Mouse (Mus musculus): ENCODE results near the gene Prlh. TPM values are rescaled to one million over a fixed set of nuclear protein-coding genes. Genes with fewer than 3 reads are reported as not detected.
A peak's percentile ranks its signal among the peaks of the same experiment; 100 is the strongest.

Gene Prlh
- not detected in 2 replicates for polyA plus RNA-seq (2014; fragmentation: Nextera tagmentation; extraction: Ambion mirVana)

- no peak for ATAC-seq (ENCODE audit: insufficient read depth)
- 80% methylated on average over 8 of the region's 8 CpGs for WGBS
- H3K4me1 ChIP-seq (ENCODE audit: insufficient read depth) = no peaks in the 10 kb centered on the region
- H3K36me3 ChIP-seq (ENCODE audit: insufficient read depth) = no peaks in the 10 kb centered on the region
- H3K27ac ChIP-seq (ENCODE audit: low read depth) = no peak within 1 kb of the TSS
- H3K4me2 ChIP-seq = no peak within 1 kb of the TSS
- H3K9ac ChIP-seq = no peak within 1 kb of the TSS
- DNase-seq = no peak
- no peak within 1 kb of the TSS for H3K4me3 ChIP-seq (ENCODE audit: low read depth, low read length)
- no peak for TF ChIP-seq CTCF (IDR thresholded peaks at IDR 0.05; ENCODE audit: low read depth)
- no peaks in the 10 kb centered on the region for H3K9me3 ChIP-seq (ENCODE audit: low read depth, low read length)
- no peaks in the 10 kb centered on the region for H3K27me3 ChIP-seq (ENCODE audit: insufficient read depth, low read length)
Observed at GRCm38 (mm10) chr1:90952808-90953207, at the start of gene Prlh. Gene Prlh, plus strand, starts transcription at chr1:90953108.

- no peak overlapping the region for H3K4me2 ChIP-seq
- DNase-seq (no peak), ATAC-seq (ENCODE audit: insufficient read depth) (no peak)
- H3K9me3 ChIP-seq (ENCODE audit: low read depth, low read length) = no peaks in the 10 kb centered on the region
- no peak overlapping the region for H3K4me3 ChIP-seq (ENCODE audit: low read depth, low read length)
- no peaks in the 10 kb centered on the region for H3K36me3 ChIP-seq (ENCODE audit: insufficient read depth)
- H3K4me1 ChIP-seq (ENCODE audit: insufficient read depth) = no peaks in the 10 kb centered on the region
- H3K27me3 ChIP-seq (ENCODE audit: insufficient read depth, low read length) = no peaks in the 10 kb centered on the region
- WGBS = 42% methylated on average over 3 of the region's 3 CpGs
- TF ChIP-seq CTCF (IDR thresholded peaks at IDR 0.05; ENCODE audit: low read depth) = no peak
- H3K9ac ChIP-seq = no peak overlapping the region
- peak overlapping the region; percentile 48; the same call in 1 of the 2 replicates for H3K27ac ChIP-seq (ENCODE audit: low read depth)
Observed at GRCm38 (mm10) chr1:90903211-90903945, 49.5 kb upstream of the Prlh start.

DNA sequence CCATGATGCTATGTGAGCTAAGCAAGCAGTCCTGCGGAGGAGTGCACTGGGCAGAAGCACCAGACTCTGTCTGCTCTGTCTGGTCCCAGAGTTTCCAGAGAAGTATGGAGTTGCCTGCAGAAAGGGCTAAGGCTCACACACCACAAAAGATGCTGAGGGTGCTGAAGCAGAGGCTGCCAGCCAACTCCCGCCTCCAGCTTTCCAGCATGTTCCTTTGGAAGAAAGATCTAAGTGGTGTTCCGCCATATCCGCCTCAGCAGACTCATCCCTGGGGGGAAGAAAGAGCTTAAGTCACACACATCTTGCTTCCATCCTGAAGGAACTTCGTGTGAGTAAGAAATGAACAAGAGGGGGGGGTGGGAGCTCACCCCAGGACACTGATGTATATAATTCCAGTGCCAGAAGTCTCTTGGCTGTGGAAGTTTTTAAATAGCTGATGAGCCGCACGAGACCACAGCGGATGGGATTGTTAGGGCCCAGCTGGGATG lies 48.9 kb upstream of the Prlh start:
- H3K9me3 ChIP-seq (ENCODE audit: low read depth, low read length) = no peaks in the 10 kb centered on the region
- TF ChIP-seq CTCF (IDR thresholded peaks at IDR 0.05; ENCODE audit: low read depth) = no peak
- no peak overlapping the region for H3K9ac ChIP-seq
- no peaks in the 10 kb centered on the region for H3K36me3 ChIP-seq (ENCODE audit: insufficient read depth)
- peak; percentile 83 for DNase-seq
- H3K4me2 ChIP-seq = no peak overlapping the region
- no peaks in the 10 kb centered on the region for H3K27me3 ChIP-seq (ENCODE audit: insufficient read depth, low read length)
- peak overlapping the region; percentile 48 for H3K27ac ChIP-seq (ENCODE audit: low read depth)
- H3K4me3 ChIP-seq (ENCODE audit: low read depth, low read length) = no peak overlapping the region
- H3K4me1 ChIP-seq (ENCODE audit: insufficient read depth) = peaks cover 3% of the 10 kb centered on the region; the same call in 1 of the 2 replicates
- peak; percentile 63 for ATAC-seq (ENCODE audit: insufficient read depth)
- WGBS = 41% methylated on average over 8 of the region's 8 CpGs

- Histone ChIP-seq H3K4me3 (ENCODE audit: low read depth, low read length) (no peak overlapping the region), H3K4me2 (no peak overlapping the region), H3K9ac (no peak overlapping the region), H3K27me3 (ENCODE audit: insufficient read depth, low read length) (no peaks in the 10 kb centered on the region), H3K4me1 (ENCODE audit: insufficient read depth) (peaks cover 4% of the 10 kb centered on the region; the same call in 1 of the 2 replicates), H3K27ac (ENCODE audit: low read depth) (peak overlapping the region; percentile 48), H3K36me3 (ENCODE audit: insufficient read depth) (no peaks in the 10 kb centered on the region), H3K9me3 (ENCODE audit: low read depth, low read length) (no peaks in the 10 kb centered on the region)
- DNase-seq = peak; percentile 34
- no peak for TF ChIP-seq CTCF (IDR thresholded peaks at IDR 0.05; ENCODE audit: low read depth)
- WGBS = 78% methylated on average over 7 of the region's 7 CpGs
- no peak for ATAC-seq (ENCODE audit: insufficient read depth)
Observed at GRCm38 (mm10) chr1:90904729-90905404, 48.0 kb upstream of the Prlh start.

- no peak overlapping the region for H3K9ac ChIP-seq
- DNase-seq (peak; percentile 82), ATAC-seq (ENCODE audit: insufficient read depth) (no peak)
- 21% methylated on average over 2 of the region's 2 CpGs for WGBS
- no peaks in the 10 kb centered on the region for H3K36me3 ChIP-seq (ENCODE audit: insufficient read depth)
- peak; percentile 89 for TF ChIP-seq CTCF (IDR thresholded peaks at IDR 0.05; ENCODE audit: low read depth)
- no peak overlapping the region for H3K27ac ChIP-seq (ENCODE audit: low read depth)
- H3K9me3 ChIP-seq (ENCODE audit: low read depth, low read length) = no peaks in the 10 kb centered on the region
- H3K4me1 ChIP-seq (ENCODE audit: insufficient read depth) = peaks cover 4% of the 10 kb centered on the region; the same call in 1 of the 2 replicates
- no peak overlapping the region for H3K4me2 ChIP-seq
- no peak overlapping the region for H3K4me3 ChIP-seq (ENCODE audit: low read depth, low read length)
- H3K27me3 ChIP-seq (ENCODE audit: insufficient read depth, low read length) = no peaks in the 10 kb centered on the region
Observed at GRCm38 (mm10) chr1:90906357-90906756, 46.6 kb upstream of the Prlh start.

GRCm38 (mm10) chr1:90909161-90909560 lies 43.7 kb upstream of the Prlh start:
- Histone ChIP-seq H3K4me1 (ENCODE audit: insufficient read depth) (peaks cover 4% of the 10 kb centered on the region; the same call in 1 of the 2 replicates), H3K4me3 (ENCODE audit: low read depth, low read length) (no peak overlapping the region), H3K36me3 (ENCODE audit: insufficient read depth) (no peaks in the 10 kb centered on the region), H3K27ac (ENCODE audit: low read depth) (peak overlapping the region; percentile 62), H3K9me3 (ENCODE audit: low read depth, low read length) (no peaks in the 10 kb centered on the region), H3K4me2 (peak overlapping the region; percentile 45), H3K27me3 (ENCODE audit: insufficient read depth, low read length) (no peaks in the 10 kb centered on the region), H3K9ac (no peak overlapping the region)
- ATAC-seq (ENCODE audit: insufficient read depth) (peak; percentile 82), DNase-seq (peak; percentile 95)
- TF ChIP-seq CTCF (IDR thresholded peaks at IDR 0.05; ENCODE audit: low read depth) = no peak

GRCm38 (mm10) chr1:90909631-90910152 lies 43.2 kb upstream of the Prlh start:
- H3K4me2 ChIP-seq = peak overlapping the region; percentile 45
- H3K27ac ChIP-seq (ENCODE audit: low read depth) = peak overlapping the region; percentile 62
- no peaks in the 10 kb centered on the region for H3K36me3 ChIP-seq (ENCODE audit: insufficient read depth)
- no peak overlapping the region for H3K9ac ChIP-seq
- DNase-seq = peak; percentile 84
- peaks cover 5% of the 10 kb centered on the region; the same call in 1 of the 2 replicates for H3K4me1 ChIP-seq (ENCODE audit: insufficient read depth)
- 20% methylated on average over 17 of the region's 17 CpGs for WGBS
- H3K4me3 ChIP-seq (ENCODE audit: low read depth, low read length) = no peak overlapping the region
- ATAC-seq (ENCODE audit: insufficient read depth) = peak; percentile 87
- peak; percentile 71 for TF ChIP-seq CTCF (IDR thresholded peaks at IDR 0.05; ENCODE audit: low read depth)
- no peaks in the 10 kb centered on the region for H3K9me3 ChIP-seq (ENCODE audit: low read depth, low read length)
- peaks cover 2% of the 10 kb centered on the region; the same call in 1 of the 2 replicates for H3K27me3 ChIP-seq (ENCODE audit: insufficient read depth, low read length)

All from lung, embryonic 14.5 days (tissue).